Mouse (Mus musculus) liver, embryonic 11.5 days (tissue): ENCODE data around the gene Asb18. TPM values are rescaled to one million over a fixed set of nuclear protein-coding genes. Genes with fewer than 3 reads are reported as not detected.

Experiments used
- ATAC-seq: fragments of 200-750 bp; cut with Nextera tagmentation; replicated peaks from 2 replicates; pipeline ENCODE4 v1.8.0; 2017; ENCODE audit warnings: moderate number of reproducible peaks, mild to moderate bottlenecking, moderate TSS enrichment, moderate library complexity; ENCODE audit not compliant: low FRiP score
- DNase-seq: peaks from one replicate; pipeline ENCODE4 v3.0.0-alpha.2; 2017; ENCODE audit warnings: low spot score
- H3K27ac ChIP-seq: fragments of 300-500 bp; sonication (generic); 2 replicates; pipeline ENCODE4 v1.5.1; 2014; ENCODE audit warnings: mild to moderate bottlenecking, low read depth, low read length, control low read depth
- H3K27me3 ChIP-seq: fragments of 300-500 bp; sonication (generic); replicated peaks from 2 replicates; pipeline ENCODE4 v1.6.1; 2014; ENCODE audit warnings: low read length, mixed read lengths; ENCODE audit not compliant: control insufficient read depth, insufficient read depth
- H3K36me3 ChIP-seq: fragments of 300-500 bp; sonication (generic); 2 replicates; pipeline ENCODE4 v1.6.1; 2014; ENCODE audit warnings: mild to moderate bottlenecking, low read length, moderate library complexity, mixed read lengths; ENCODE audit not compliant: control insufficient read depth, insufficient read depth
- H3K4me1 ChIP-seq: fragments of 300-500 bp; sonication (generic); replicated peaks from 2 replicates; pipeline ENCODE4 v1.6.1; 2014; ENCODE audit warnings: low read length, mixed read lengths; ENCODE audit not compliant: control insufficient read depth, insufficient read depth
- H3K4me2 ChIP-seq: fragments of 300-500 bp; sonication (generic); 2 replicates; pipeline ENCODE4 v1.6.1; 2014; ENCODE audit warnings: mild to moderate bottlenecking, control low read depth, moderate library complexity
- H3K4me3 ChIP-seq: fragments of 300-500 bp; sonication (generic); 2 replicates; pipeline ENCODE4 v1.5.1; 2014; ENCODE audit warnings: low read depth, low read length, control low read depth
- H3K9ac ChIP-seq: fragments of 300-500 bp; sonication (generic); 2 replicates; pipeline ENCODE4 v1.6.1; 2014; ENCODE audit warnings: low read depth, low read length, control low read depth
- H3K9me3 ChIP-seq: fragments of 300-500 bp; sonication (generic); 2 replicates; pipeline ENCODE4 v1.6.1; 2016; ENCODE audit warnings: low read length, inconsistent platforms, mixed read lengths; ENCODE audit not compliant: control insufficient read depth
- WGBS: fragments of 180-500 bp; shearing (Covaris S2); extraction: QIAGEN DNeasy Blood & Tissue Kit; methylation state at CpG from one replicate; pipeline ENCODE4 v1.1.7; 2014; 5-methylcytosine and 5-hydroxymethylcytosine counted together
- polyA plus RNA-seq: library from polyadenylated mRNA; unstranded; fragments of >200 nt; fragmentation: Nextera tagmentation; extraction: Ambion mirVana; gene quantifications from 2 replicates; pipeline ENCODE4 v1.2.1, GENCODE M21; 2014

Asb18 gene
- polyA plus RNA-seq, 1 experiment from 2014 or later: not detected

DNA sequence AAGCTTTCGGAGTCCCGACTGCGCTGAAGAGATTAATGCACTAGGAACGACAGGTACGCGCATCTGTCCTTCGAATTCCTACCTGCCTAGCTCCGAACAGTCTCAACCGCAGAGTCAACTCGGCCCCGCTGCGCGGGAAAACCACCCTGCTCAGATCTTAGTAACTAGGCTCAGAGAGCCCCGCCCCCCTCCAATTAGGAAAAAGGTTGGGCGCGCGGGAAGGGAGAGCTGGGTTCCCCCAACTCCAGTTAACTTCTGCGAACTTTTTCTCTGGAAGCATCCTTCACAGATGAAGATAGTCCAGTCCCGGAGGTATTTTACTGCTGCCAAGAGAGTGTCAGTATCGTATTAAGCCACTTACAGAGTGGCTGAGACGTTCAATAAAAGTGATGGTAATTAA is 80.7 kb downstream of the Asb18 start:
- peaks cover 97% of the 10 kb centered on the region for H3K27me3 ChIP-seq
- no peak overlapping the region for H3K9ac ChIP-seq
- no peak overlapping the region for H3K4me3 ChIP-seq
- DNase-seq (no peak), ATAC-seq (no peak)
- peaks cover 8% of the 10 kb centered on the region for H3K4me1 ChIP-seq
- no peak overlapping the region for H3K27ac ChIP-seq
- H3K4me2 ChIP-seq: no peak overlapping the region
- H3K36me3 ChIP-seq: no peaks in the 10 kb centered on the region
- 17% methylated on average over 21 of the region's 21 CpGs for WGBS
- H3K9me3 ChIP-seq: no peaks in the 10 kb centered on the region

DNA sequence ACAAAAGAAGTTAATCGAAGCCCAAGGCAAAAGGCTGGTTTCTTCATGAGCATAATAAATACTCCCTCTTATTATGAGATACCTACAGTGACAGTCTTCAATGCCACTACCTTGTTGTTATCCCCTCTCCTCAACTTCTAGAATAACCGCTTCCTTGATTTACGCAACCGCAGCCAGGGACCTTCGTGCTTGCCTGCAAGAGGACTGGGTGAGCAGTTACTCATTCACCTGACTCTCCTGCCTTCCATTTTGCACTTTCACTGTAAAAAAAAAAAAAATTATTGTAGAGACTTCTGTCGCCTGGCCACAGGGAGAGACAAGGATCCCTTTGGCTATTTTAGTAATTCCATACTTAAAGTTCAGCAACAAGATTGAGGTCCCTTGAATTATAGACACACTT is 81.4 kb downstream of the Asb18 start:
- peaks cover 8% of the 10 kb centered on the region for H3K4me1 ChIP-seq
- DNase-seq (no peak), ATAC-seq (no peak)
- H3K9ac ChIP-seq: no peak overlapping the region
- no peak overlapping the region for H3K27ac ChIP-seq
- 17% methylated on average over 6 of the region's 6 CpGs for WGBS
- H3K36me3 ChIP-seq: no peaks in the 10 kb centered on the region
- H3K9me3 ChIP-seq: no peaks in the 10 kb centered on the region
- no peak overlapping the region for H3K4me3 ChIP-seq
- H3K4me2 ChIP-seq: no peak overlapping the region
- peaks cover 99% of the 10 kb centered on the region for H3K27me3 ChIP-seq

DNA sequence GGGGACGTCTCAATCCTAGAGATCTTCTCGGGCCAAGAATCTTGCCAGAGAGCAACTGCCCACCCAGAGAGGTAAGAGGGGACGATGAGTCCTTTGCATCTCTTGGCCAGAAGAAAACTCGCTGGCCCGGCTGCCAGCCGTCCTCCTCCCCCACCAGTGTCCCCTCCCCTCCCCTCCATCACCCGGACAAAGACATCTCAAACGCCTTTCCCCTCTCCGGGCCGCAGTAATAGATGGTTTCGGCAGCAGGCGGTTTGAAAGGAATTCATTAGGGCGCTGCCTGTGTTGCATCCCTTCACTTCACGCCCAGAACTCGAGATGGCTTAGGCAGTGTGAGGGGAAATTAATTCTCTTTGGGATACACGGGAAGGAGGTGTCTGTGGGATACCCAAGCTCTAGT is 81.8 kb downstream of the Asb18 start:
- Histone ChIP-seq H3K36me3 (no peaks in the 10 kb centered on the region), H3K27ac (no peak overlapping the region), H3K9ac (no peak overlapping the region), H3K4me3 (no peak overlapping the region), H3K27me3 (peaks cover 99% of the 10 kb centered on the region), H3K4me1 (peaks cover 8% of the 10 kb centered on the region), H3K9me3 (no peaks in the 10 kb centered on the region), H3K4me2 (no peak overlapping the region)
- ATAC-seq (no peak), DNase-seq (no peak)
- WGBS: 17% methylated on average over 16 of the region's 16 CpGs

DNA sequence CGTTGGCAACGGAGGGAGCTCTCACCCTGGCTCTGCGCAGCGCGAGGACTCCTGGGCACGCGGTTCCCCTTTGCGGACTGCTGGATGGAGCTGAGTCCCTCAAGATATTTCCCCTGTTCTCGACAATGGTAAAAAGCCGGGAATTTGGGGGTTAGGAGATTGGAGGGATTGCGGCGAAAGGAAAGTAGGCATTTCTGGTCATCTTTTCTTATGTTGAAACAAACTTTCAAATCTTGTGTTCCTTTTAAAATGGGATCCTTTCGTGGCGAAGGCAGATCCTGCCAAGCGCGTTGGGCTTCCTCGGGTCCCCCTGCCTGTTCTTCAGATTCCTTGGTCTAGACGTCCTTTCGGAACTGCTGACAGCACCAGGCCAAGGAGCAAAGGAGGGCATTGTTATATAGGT is 82.4 kb downstream of the Asb18 start:
- Histone ChIP-seq H3K36me3 (no peaks in the 10 kb centered on the region), H3K9ac (no peak overlapping the region), H3K4me1 (peaks cover 12% of the 10 kb centered on the region), H3K4me2 (no peak overlapping the region), H3K9me3 (no peaks in the 10 kb centered on the region), H3K4me3 (no peak overlapping the region), H3K27ac (no peak overlapping the region), H3K27me3 (peaks cover 99% of the 10 kb centered on the region)
- no peak for ATAC-seq
- DNase-seq: no peak
- 9% methylated on average over 19 of the region's 19 CpGs for WGBS

DNA sequence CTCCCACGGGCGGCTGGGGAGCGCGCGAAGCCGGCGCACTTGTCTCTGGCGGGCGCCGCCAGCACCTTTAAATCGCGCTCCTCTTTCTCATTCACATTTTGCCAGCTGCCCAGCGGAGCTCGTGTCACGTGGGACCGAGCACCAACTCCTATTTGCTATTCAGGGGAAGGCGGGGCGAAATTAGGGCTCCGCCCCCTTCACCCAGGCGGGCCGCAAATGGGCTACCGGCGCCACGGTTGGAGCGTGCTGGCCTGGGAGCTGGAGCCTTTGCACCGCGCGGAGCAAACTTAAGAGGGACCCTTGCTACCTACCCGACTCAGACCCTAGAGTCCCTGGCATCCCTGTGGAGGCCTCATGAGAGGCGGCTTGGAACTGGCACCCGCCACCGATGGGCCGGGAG is 83.3 kb downstream of the Asb18 start, which contains the start of gene Gbx2:
Gene Gbx2 (minus strand): TSS at position 60 of the 400 bp plus-strand sequence.
- Histone ChIP-seq H3K4me1 (peaks cover 12% of the 10 kb centered on the region), H3K4me3 (peak within 1 kb of the TSS; percentile 54), H3K27me3 (peaks cover 99% of the 10 kb centered on the region), H3K9ac (peak within 1 kb of the TSS; percentile 25), H3K36me3 (no peaks in the 10 kb centered on the region), H3K4me2 (peak within 1 kb of the TSS; percentile 85), H3K9me3 (no peaks in the 10 kb centered on the region), H3K27ac (no peak within 1 kb of the TSS)
- DNase-seq (no peak), ATAC-seq (peak; percentile 64)
- WGBS: under 1% methylated on average over 33 of the region's 33 CpGs

DNA sequence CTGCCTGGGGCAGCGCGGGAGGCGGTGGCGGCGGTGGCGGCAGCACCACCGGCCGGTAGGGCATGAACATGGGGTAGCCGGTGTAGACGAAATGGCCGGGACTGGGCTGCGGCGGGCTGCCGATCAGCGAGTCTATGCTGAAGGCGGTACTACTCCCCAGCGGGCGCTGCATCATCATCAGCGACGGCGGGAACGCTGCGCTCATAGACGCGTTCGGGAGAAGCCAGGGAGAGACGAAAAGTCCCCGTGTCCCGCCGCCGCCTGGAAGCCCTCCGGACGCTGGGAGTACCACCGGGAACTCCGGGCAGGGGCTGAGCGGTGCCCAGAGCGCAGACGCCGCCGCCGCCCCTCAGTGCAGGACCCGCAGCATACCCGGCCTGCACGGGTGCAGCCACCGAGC is 83.9 kb downstream of the Asb18 start:
- Histone ChIP-seq H3K36me3 (no peaks in the 10 kb centered on the region), H3K4me2 (peak overlapping the region; percentile 85), H3K27me3 (peaks cover 99% of the 10 kb centered on the region), H3K4me3 (peak overlapping the region; percentile 54), H3K4me1 (peaks cover 12% of the 10 kb centered on the region), H3K9ac (peak overlapping the region; percentile 25), H3K27ac (no peak overlapping the region), H3K9me3 (no peaks in the 10 kb centered on the region)
- WGBS: 1% methylated on average over 39 of the region's 45 CpGs
- DNase-seq (no peak), ATAC-seq (peak; percentile 40)

DNA sequence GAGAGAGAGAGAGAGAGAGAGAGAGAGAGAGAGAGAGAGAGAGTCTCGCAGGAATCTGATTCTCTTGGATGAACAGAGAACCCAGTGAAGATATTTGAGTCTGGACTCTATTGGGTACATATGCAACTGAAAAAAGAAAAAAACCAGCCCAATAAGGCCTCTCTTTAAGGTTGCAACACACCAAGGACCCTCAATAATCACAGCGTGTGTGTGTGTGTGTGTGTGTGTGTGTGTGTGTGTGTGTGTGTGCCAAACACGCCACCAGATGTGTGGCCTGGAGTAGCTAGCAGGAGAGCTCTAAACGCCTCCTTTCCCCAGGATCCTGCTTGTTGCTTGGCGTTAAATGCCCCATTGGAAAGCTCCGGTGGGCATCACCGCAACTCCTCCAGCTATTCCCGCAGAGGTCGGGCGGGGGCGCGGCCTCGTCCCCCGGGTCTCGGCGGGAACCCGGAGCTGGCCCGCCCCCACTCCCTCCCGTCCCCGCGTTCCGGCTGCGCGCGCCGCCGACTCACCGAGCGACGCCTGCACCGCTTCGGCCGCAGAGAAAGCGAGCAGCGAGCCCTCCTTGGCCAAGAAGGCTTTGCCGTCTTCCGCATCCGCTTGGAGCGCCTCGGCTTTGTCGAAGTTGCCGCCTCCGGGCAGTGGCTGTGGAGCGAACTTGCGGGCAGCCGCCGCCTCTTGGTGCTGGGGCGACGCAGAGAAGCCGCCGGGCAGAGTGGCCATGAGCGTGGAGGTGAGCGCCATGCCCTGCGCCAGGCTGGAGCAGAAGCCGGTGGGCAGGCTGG is 84.6 kb downstream of the Asb18 start:
- no peaks in the 10 kb centered on the region for H3K9me3 ChIP-seq
- H3K4me1 ChIP-seq: peaks cover 12% of the 10 kb centered on the region
- H3K27ac ChIP-seq: no peak overlapping the region
- peak overlapping the region; percentile 85 for H3K4me2 ChIP-seq
- H3K9ac ChIP-seq: peak overlapping the region; percentile 25
- H3K36me3 ChIP-seq: no peaks in the 10 kb centered on the region
- ATAC-seq (no peak), DNase-seq (no peak)
- under 1% methylated on average over 55 of the region's 55 CpGs for WGBS
- peaks cover 99% of the 10 kb centered on the region for H3K27me3 ChIP-seq
- peak overlapping the region; percentile 54 for H3K4me3 ChIP-seq

DNA sequence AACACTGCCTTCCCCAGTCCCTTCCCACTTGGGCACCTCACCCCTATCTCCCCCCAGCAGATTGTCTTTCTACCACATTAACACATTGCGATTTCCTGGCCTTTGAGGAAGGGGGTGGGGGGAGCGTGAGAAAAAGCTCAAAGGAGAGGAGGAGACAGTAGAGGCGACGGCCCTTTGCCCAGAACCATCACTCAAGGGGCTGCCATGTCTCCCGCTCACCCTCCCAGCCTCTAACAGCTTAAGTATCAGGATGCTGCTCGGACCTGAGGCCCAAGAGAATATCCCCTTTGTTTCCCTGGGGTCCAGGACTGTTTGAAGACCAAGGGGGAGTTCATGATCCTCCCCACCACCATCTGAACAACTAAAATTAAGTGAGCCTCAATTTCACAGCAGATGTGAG is 85.3 kb downstream of the Asb18 start:
- no peak for DNase-seq
- 2% methylated on average over 6 of the region's 6 CpGs for WGBS
- Histone ChIP-seq H3K4me1 (peaks cover 12% of the 10 kb centered on the region), H3K4me2 (peak overlapping the region; percentile 85), H3K4me3 (peak overlapping the region; percentile 29; the same call in 1 of the 2 replicates), H3K27me3 (peaks cover 99% of the 10 kb centered on the region), H3K27ac (no peak overlapping the region), H3K36me3 (no peaks in the 10 kb centered on the region), H3K9ac (no peak overlapping the region), H3K9me3 (no peaks in the 10 kb centered on the region)
- no peak for ATAC-seq

DNA sequence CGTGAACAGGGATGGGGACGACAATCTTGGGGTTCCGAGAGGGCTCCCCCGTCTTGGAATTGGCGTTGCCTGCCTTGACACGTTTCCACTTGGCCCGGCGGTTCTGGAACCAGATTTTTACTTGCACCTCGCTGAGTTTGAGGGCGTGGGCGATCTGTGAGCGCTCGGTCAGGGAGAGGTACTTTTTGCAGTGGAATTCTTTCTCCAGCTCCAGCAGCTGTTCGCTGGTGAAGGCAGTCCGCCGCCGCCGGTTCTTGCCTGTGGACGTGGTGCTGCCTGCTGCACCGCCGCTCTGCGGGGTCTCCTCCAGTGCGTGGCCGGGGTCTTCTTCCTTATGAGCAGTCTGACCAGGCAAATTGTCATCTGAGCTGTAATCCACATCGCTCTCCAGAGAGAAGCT is 85.8 kb downstream of the Asb18 start:
- no peaks in the 10 kb centered on the region for H3K36me3 ChIP-seq
- no peak overlapping the region for H3K27ac ChIP-seq
- DNase-seq (no peak), ATAC-seq (no peak)
- H3K4me3 ChIP-seq: peak overlapping the region; percentile 29; the same call in 1 of the 2 replicates
- H3K4me1 ChIP-seq: peaks cover 12% of the 10 kb centered on the region
- H3K27me3 ChIP-seq: peaks cover 99% of the 10 kb centered on the region
- no peaks in the 10 kb centered on the region for H3K9me3 ChIP-seq
- no peak overlapping the region; the same call in 1 of the 2 replicates for H3K9ac ChIP-seq
- H3K4me2 ChIP-seq: peak overlapping the region; percentile 85
- WGBS: 13% methylated on average over 25 of the region's 25 CpGs
